Mouse (Mus musculus): Measurements from ENCODE around the gene Dip2c.

GRCm38 (mm10) chr13:9443066-9443465 is 166.7 kb downstream of the Dip2c start:
- no peak for TF ChIP-seq CTCF (IDR thresholded peaks at IDR 0.05; ENCODE audit: low read depth, low read length)
- no peak for TF ChIP-seq POLR2A (IDR thresholded peaks at IDR 0.05; ENCODE audit: insufficient read depth, low read length)
- TF ChIP-seq EP300 (IDR thresholded peaks at IDR 0.05; ENCODE audit: insufficient read depth, low read depth, low read length), result no peak
